Mouse (Mus musculus) limb, embryonic 14.5 days (tissue): ENCODE results near the gene Cadm1. TPM values are rescaled to one million over a fixed set of nuclear protein-coding genes. Genes with fewer than 3 reads are reported as not detected.

Source experiments
- ATAC-seq: fragments of 200-750 bp; cut with Nextera tagmentation; 2 replicates; pipeline ENCODE4 v1.8.0; 2017; ENCODE audit warnings: low read depth, moderate number of reproducible peaks, moderate TSS enrichment; ENCODE audit not compliant: low FRiP score
- DNase-seq: peaks from one replicate; pipeline ENCODE4 v3.0.0-alpha.2; 2015; ENCODE audit warnings: low spot score
- H3K27ac ChIP-seq: fragments of 300-500 bp; sonication (generic); replicated peaks from 2 replicates; pipeline ENCODE4 v1.5.1; 2014; ENCODE audit warnings: low read depth, mild to moderate bottlenecking, low read length, moderate library complexity, mixed read lengths
- H3K27me3 ChIP-seq: fragments of 300-500 bp; sonication (generic); 2 replicates; pipeline ENCODE4 v1.6.1; 2014; ENCODE audit warnings: low read length, mixed read lengths; ENCODE audit not compliant: control insufficient read depth, insufficient read depth
- H3K36me3 ChIP-seq: fragments of 300-500 bp; sonication (generic); 2 replicates; pipeline ENCODE4 v1.6.1; 2014; ENCODE audit warnings: mild to moderate bottlenecking, low read length, moderate library complexity, mixed read lengths; ENCODE audit not compliant: control insufficient read depth, insufficient read depth
- H3K4me1 ChIP-seq: fragments of 300-500 bp; sonication (generic); 2 replicates; pipeline ENCODE4 v1.6.1; 2014; ENCODE audit warnings: antibody characterized with exemption, low read length, mixed read lengths; ENCODE audit not compliant: control insufficient read depth, insufficient read depth
- H3K4me2 ChIP-seq: fragments of 300-500 bp; sonication (generic); replicated peaks from 2 replicates; pipeline ENCODE4 v1.6.1; 2014; ENCODE audit warnings: low read depth, mild to moderate bottlenecking, low read length, moderate library complexity; ENCODE audit not compliant: severe bottlenecking
- H3K4me3 ChIP-seq: fragments of 300-500 bp; sonication (generic); replicated peaks from 2 replicates; pipeline ENCODE4 v1.5.1; 2014; ENCODE audit warnings: low read length
- H3K9ac ChIP-seq: fragments of 300-500 bp; sonication (generic); 2 replicates; pipeline ENCODE4 v1.6.1; 2014; ENCODE audit warnings: mild to moderate bottlenecking, low read depth, low read length, moderate library complexity; ENCODE audit not compliant: severe bottlenecking
- H3K9me3 ChIP-seq: fragments of 300-500 bp; sonication (generic); 2 replicates; pipeline ENCODE4 v1.6.1; 2016; ENCODE audit warnings: low read length; ENCODE audit not compliant: control insufficient read depth
- POLR2A ChIP-seq: fragments of 200-500 bp; IDR thresholded peaks from 2 replicates; pipeline ENCODE4 v1.8.0; 2012; ENCODE audit warnings: inconsistent platforms, mild to moderate bottlenecking, moderate library complexity, borderline replicate concordance; ENCODE audit not compliant: insufficient read depth, insufficient read length; ENCODE audit errors: extremely low read depth
- WGBS: fragments of 180-500 bp; shearing (Covaris S2); extraction: QIAGEN DNeasy Blood & Tissue Kit; methylation state at CpG from one replicate; pipeline ENCODE4 v1.1.7; 2014; 5-methylcytosine and 5-hydroxymethylcytosine counted together
- polyA plus RNA-seq, 2 experiments: library from polyadenylated mRNA; depleted of rRNA in 1 of 2; stranded (reverse) in 1 of 2; unstranded in 1 of 2; fragments of >200 nt; fragmentation: Nextera tagmentation in 1 of 2; extraction: Ambion mirVana in 1 of 2; gene quantifications; 2 replicates each; pipeline versions ENCODE4 v1.2.1 to v1.2.3; 2012 to 2014

The Cadm1 gene
- polyA plus RNA-seq, 2 experiments, result 15.4 to 37.5 TPM

DNA sequence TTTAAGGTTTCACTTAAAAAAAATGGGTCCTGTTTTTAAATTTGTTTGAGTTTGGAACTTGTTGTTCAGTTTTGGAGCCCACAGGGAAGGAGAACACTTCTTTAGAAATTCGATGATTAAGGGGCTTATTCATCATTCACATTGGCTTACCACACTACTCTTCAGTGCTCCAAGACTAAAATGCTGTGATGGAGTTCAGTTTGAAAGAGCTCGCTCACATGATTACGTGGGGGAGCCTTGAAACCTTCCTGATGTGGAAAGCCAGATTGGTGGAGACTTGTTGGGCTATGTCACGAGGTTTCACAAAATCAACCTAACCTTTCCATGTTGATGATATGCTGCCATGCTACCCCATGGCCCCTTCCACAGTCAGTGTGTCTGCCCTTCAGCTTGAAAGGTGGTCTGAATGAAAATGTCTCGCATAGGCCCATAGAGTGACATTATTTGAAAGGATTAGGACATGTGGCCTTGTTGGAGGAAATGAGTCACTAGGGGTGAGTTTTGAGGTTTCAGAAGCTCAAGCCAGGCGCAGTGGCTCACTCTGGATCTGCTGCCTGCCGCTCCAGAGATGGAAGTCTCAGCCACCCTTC, 95.7 kb downstream of the Cadm1 start:
- DNase-seq (no peak), ATAC-seq (no peak)
- Histone ChIP-seq H3K36me3 (no peaks in the 10 kb centered on the region), H3K27ac (no peak overlapping the region), H3K4me1 (peaks cover 31% of the 10 kb centered on the region), H3K9me3 (no peaks in the 10 kb centered on the region), H3K27me3 (no peaks in the 10 kb centered on the region), H3K4me2 (no peak overlapping the region), H3K9ac (no peak overlapping the region), H3K4me3 (no peak overlapping the region)
- no peak for TF ChIP-seq POLR2A
- 84% methylated on average over 7 of the region's 7 CpGs for WGBS

GRCm38 (mm10) chr9:47627966-47628365, 98.0 kb downstream of the Cadm1 start:
- Histone ChIP-seq H3K4me2 (no peak overlapping the region), H3K4me3 (no peak overlapping the region), H3K36me3 (no peaks in the 10 kb centered on the region), H3K27me3 (no peaks in the 10 kb centered on the region), H3K4me1 (peaks cover 24% of the 10 kb centered on the region), H3K9ac (no peak overlapping the region), H3K27ac (no peak overlapping the region), H3K9me3 (no peaks in the 10 kb centered on the region)
- no peak for DNase-seq
- WGBS, result 93% methylated on average over 2 of the region's 2 CpGs
- ATAC-seq, result no peak
- TF ChIP-seq POLR2A, result no peak

- Histone ChIP-seq H3K4me1 (peaks cover 20% of the 10 kb centered on the region), H3K36me3 (no peaks in the 10 kb centered on the region), H3K4me2 (no peak overlapping the region), H3K27me3 (no peaks in the 10 kb centered on the region), H3K27ac (no peak overlapping the region), H3K4me3 (no peak overlapping the region), H3K9ac (no peak overlapping the region), H3K9me3 (no peaks in the 10 kb centered on the region)
- no peak for TF ChIP-seq POLR2A
- 87% methylated on average over 1 of the region's 1 CpGs for WGBS
- ATAC-seq, result no peak
- DNase-seq, result no peak
These were observed 98.6 kb downstream of the Cadm1 start for GRCm38 (mm10) chr9:47628550-47628949.

- no peak overlapping the region for H3K27ac ChIP-seq
- H3K36me3 ChIP-seq, result no peaks in the 10 kb centered on the region
- H3K4me2 ChIP-seq, result no peak overlapping the region
- no peaks in the 10 kb centered on the region for H3K27me3 ChIP-seq
- no peaks in the 10 kb centered on the region; the same call in 1 of the 2 replicates for H3K4me1 ChIP-seq
- no peak for TF ChIP-seq POLR2A
- no peaks in the 10 kb centered on the region for H3K9me3 ChIP-seq
- 84% methylated on average over 3 of the region's 3 CpGs for WGBS
- ATAC-seq, result no peak
- no peak overlapping the region for H3K4me3 ChIP-seq
- no peak for DNase-seq
- H3K9ac ChIP-seq, result no peak overlapping the region
These were observed 104.7 kb downstream of the Cadm1 start for GRCm38 (mm10) chr9:47634695-47635094.

DNA sequence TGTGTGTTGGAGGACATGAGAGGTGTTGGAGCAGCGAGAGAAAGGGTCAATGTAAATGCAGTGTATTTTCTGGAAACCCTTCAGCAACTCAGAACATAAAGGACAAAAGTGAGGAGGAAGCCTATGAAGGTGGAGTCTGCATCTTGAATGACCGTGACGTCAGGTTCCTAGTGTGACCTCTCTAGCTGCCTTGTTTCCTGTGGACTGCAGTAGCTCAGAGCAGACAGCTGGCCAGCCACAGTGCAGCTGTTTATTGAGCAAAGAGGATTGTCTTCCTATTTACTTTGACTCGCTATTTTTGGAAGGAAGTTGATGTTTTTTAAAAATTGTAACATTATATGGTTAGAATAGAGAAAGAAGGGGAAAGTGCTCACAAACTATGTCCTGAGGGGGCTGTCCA, 112.7 kb downstream of the Cadm1 start:
- Histone ChIP-seq H3K27ac (no peak overlapping the region), H3K9ac (no peak overlapping the region), H3K4me2 (no peak overlapping the region), H3K4me1 (no peaks in the 10 kb centered on the region; the same call in 1 of the 2 replicates), H3K4me3 (no peak overlapping the region), H3K36me3 (no peaks in the 10 kb centered on the region), H3K9me3 (no peaks in the 10 kb centered on the region), H3K27me3 (no peaks in the 10 kb centered on the region)
- WGBS, result 54% methylated on average over 4 of the region's 4 CpGs
- TF ChIP-seq POLR2A, result no peak
- 0 out of 2 replicates have a peak, but pooled peaks have one; percentile 57 for ATAC-seq
- DNase-seq, result peak; percentile 20

DNA sequence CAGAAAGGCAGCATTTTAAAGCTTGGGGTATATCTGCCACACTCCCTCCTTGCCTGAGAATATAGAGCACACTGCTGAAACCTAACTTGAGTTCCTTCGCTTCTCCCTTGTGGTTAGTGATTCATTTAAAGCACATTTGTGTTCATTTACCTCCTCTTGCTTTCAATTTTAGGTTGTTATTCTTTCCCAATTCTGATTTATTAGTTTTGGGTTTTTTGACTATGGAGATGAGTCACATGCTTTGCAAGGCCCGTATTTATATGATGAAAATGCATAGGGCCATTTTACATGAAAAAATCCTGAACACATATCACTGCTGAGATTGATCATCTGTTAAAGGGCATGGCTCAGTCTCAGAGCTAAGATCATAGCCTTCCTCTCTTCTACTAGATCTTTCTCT, 115.1 kb downstream of the Cadm1 start:
- 80% methylated on average over 2 of the region's 2 CpGs for WGBS
- Histone ChIP-seq H3K9me3 (no peaks in the 10 kb centered on the region), H3K27ac (no peak overlapping the region), H3K9ac (no peak overlapping the region), H3K4me2 (no peak overlapping the region), H3K4me1 (peaks cover 1% of the 10 kb centered on the region; the same call in 1 of the 2 replicates), H3K36me3 (no peaks in the 10 kb centered on the region), H3K27me3 (no peaks in the 10 kb centered on the region), H3K4me3 (no peak overlapping the region)
- TF ChIP-seq POLR2A, result no peak
- ATAC-seq (no peak), DNase-seq (no peak)
